ENCODE assay signal across 8 mouse cellular contexts in genomic region chr16:13640064-13640463, GRCm38 (mm10). TPM values are rescaled to one million over a fixed set of nuclear protein-coding genes. Genes with fewer than 3 reads are reported as not detected.
DNase-seq lines count a peak whose midpoint lies in the region; ATAC-seq lines count a peak whose summit lies in the region.

No protein-coding gene starts in this region.

- intact Hi-C loops in left cerebral cortex, postnatal 4 days (cut with DNase I): no loop called here
- intact Hi-C loops in left cerebral cortex, postnatal 25 days (cut with DNase I): no loop called here

- DNase-seq in adrenal gland, postnatal 25 days: peak; percentile 6
- no peak for DNase-seq in adrenal gland, adult 18-20 months (ENCODE audit: low spot score in 2 of 2)
- DNase-seq in left cerebral cortex, postnatal 4 days: peak; percentile 17
- DNase-seq in left cerebral cortex, postnatal 25 days (ENCODE audit: low spot score in 2 of 2): no peak
- peak; percentile 35 for DNase-seq in NIH3T3 (ENCODE audit: low read depth)
- no peak for DNase-seq in layer of hippocampus, adult 11-12 months (ENCODE audit: low spot score)
- DNase-seq in cerebellum, adult 9-11 months: no peak

- 0 out of 2 replicates have a peak, but pooled peaks have one; percentile 34 for ATAC-seq in megakaryocyte progenitor cell, adult 5-6 weeks (replicated peaks; ENCODE audit: poor library complexity)

RNA-seq across cellular contexts. Expression of gene Parn, which starts 27.9 kb away (rescaled TPM):
- total RNA-seq in adrenal gland, postnatal 25 days (2021): 36.5 and 47.5 TPM in 2 replicates
- 10 to 100 TPM; 25.0 to 38.3 TPM for total RNA-seq in adrenal gland, adult 18-20 months (2021)
- total RNA-seq in left cerebral cortex, postnatal 4 days (2021): 10 to 100 TPM; 32.4 to 37.4 TPM
- 10 to 100 TPM; 22.9 to 23.8 TPM for total RNA-seq in left cerebral cortex, postnatal 25 days (2021)
- total RNA-seq in megakaryocyte progenitor cell, adult 5-6 weeks (2015): 18.8 TPM in 2 replicates
- 45.0 and 69.4 TPM in 2 replicates for total RNA-seq in megakaryocyte progenitor cell, adult 5-6 weeks (2017)

RNA-seq across cellular contexts. Expression of gene Bfar, which starts 31.6 kb away (rescaled TPM):
- 52.8 and 60.4 TPM in 2 replicates for total RNA-seq in adrenal gland, postnatal 25 days (2021)
- 10 to 100 TPM; 41.8 to 46.6 TPM for total RNA-seq in adrenal gland, adult 18-20 months (2021)
- total RNA-seq in left cerebral cortex, postnatal 4 days (2021): 10 to 100 TPM; 38.1 to 41.8 TPM
- total RNA-seq in left cerebral cortex, postnatal 25 days (2021): 10 to 100 TPM; 38.0 to 38.9 TPM
- total RNA-seq in megakaryocyte progenitor cell, adult 5-6 weeks (2015): 48.0 and 53.0 TPM in 2 replicates
- total RNA-seq in megakaryocyte progenitor cell, adult 5-6 weeks (2017): 57.4 and 67.3 TPM in 2 replicates

RNA-seq across cellular contexts. Expression of gene 3110001I22Rik, which starts 31.7 kb away (rescaled TPM):
- 5.6 and 7.8 TPM in 2 replicates for total RNA-seq in adrenal gland, postnatal 25 days (2021)
- total RNA-seq in adrenal gland, adult 18-20 months (2021): 1 to 10 TPM; 5.0 to 6.2 TPM
- 1 to 10 TPM; 4.6 to 6.1 TPM for total RNA-seq in left cerebral cortex, postnatal 4 days (2021)
- 1 to 10 TPM; 3.4 to 4.4 TPM for total RNA-seq in left cerebral cortex, postnatal 25 days (2021)
- 12.4 and 15.9 TPM in 2 replicates for total RNA-seq in megakaryocyte progenitor cell, adult 5-6 weeks (2015)
- total RNA-seq in megakaryocyte progenitor cell, adult 5-6 weeks (2017): 12.6 and 21.0 TPM in 2 replicates

Comparison
In these comparisons a context has a peak if more than half of its experiments do, and no peak if none do; other contexts are left out.
1. DNase-seq: peak in adrenal gland, postnatal 25 days (single experiment), left cerebral cortex, postnatal 4 days (single experiment) and NIH3T3 (single experiment); none in adrenal gland, adult 18-20 months (0 of 2), left cerebral cortex, postnatal 25 days (0 of 2), layer of hippocampus, adult 11-12 months (single experiment) and cerebellum, adult 9-11 months (single experiment).